Mouse (Mus musculus) small intestine, adult 2 months (tissue): ENCODE data around the gene Adipoq. TPM values are rescaled to one million over a fixed set of nuclear protein-coding genes. Genes with fewer than 3 reads are reported as not detected.

Experiments used
- H3K27ac ChIP-seq: fragments of 200-500 bp; 2 replicates; pipeline ENCODE4 v1.5.1; 2012; ENCODE audit warnings: low read depth, low read length, control low read depth, inconsistent platforms; ENCODE audit not compliant: insufficient read depth
- H3K27me3 ChIP-seq: fragments of 200-500 bp; 2 replicates; pipeline ENCODE4 v1.6.1; 2012; ENCODE audit warnings: mild to moderate bottlenecking, moderate library complexity, low read length, inconsistent platforms; ENCODE audit not compliant: control insufficient read depth, insufficient read depth
- H3K36me3 ChIP-seq: fragments of 200-500 bp; 2 replicates; pipeline ENCODE4 v1.6.1; 2012; ENCODE audit warnings: mild to moderate bottlenecking, low read length, control low read depth, inconsistent platforms; ENCODE audit not compliant: control insufficient read depth, insufficient read depth
- H3K4me1 ChIP-seq: fragments of 200-500 bp; 2 replicates; pipeline ENCODE4 v1.6.1; 2012; ENCODE audit warnings: low read length, inconsistent platforms, mixed read lengths; ENCODE audit not compliant: control insufficient read depth, insufficient read depth, insufficient read length
- H3K4me3 ChIP-seq: fragments of 200-500 bp; 2 replicates; pipeline ENCODE4 v1.5.1; 2012; ENCODE audit warnings: low read depth, mild to moderate bottlenecking, control low read depth, inconsistent platforms, low read length, moderate library complexity
- CTCF ChIP-seq: fragments of 200-500 bp; IDR thresholded peaks from 2 replicates; pipeline ENCODE4 v1.5.1; 2012; ENCODE audit warnings: low read depth, mild to moderate bottlenecking, control low read depth, inconsistent platforms, low read length, moderate library complexity, mixed read lengths; ENCODE audit not compliant: insufficient replicate concordance, insufficient read length; ENCODE audit errors: extremely low read depth
- POLR2A ChIP-seq: fragments of 200-500 bp; IDR thresholded peaks from 2 replicates; pipeline ENCODE4 v1.6.1; 2012; ENCODE audit warnings: low read depth, mild to moderate bottlenecking, control low read depth, inconsistent platforms, low read length, moderate library complexity
- WGBS: fragments of 180-500 bp; shearing (Covaris S2); methylation state at CpG from one replicate; pipeline ENCODE4 v1.1.7; 2018; 5-methylcytosine and 5-hydroxymethylcytosine counted together
- polyA plus RNA-seq: library from polyadenylated mRNA; depleted of rRNA; stranded (reverse); fragments of >200 nt; gene quantifications from 2 replicates; pipeline ENCODE4 v1.2.3, GENCODE M21; 2012

Gene Adipoq
- polyA plus RNA-seq, 1 experiment, result 1.0 TPM

GRCm38 (mm10) chr16:23132336-23132735 is 14.0 kb upstream of the Adipoq start:
- no peak overlapping the region for H3K27ac ChIP-seq
- peaks cover 2% of the 10 kb centered on the region; the same call in 1 of the 2 replicates for H3K4me1 ChIP-seq
- H3K27me3 ChIP-seq, result no peaks in the 10 kb centered on the region
- TF ChIP-seq CTCF (no peak), POLR2A (no peak)
- no peaks in the 10 kb centered on the region for H3K36me3 ChIP-seq
- no peak overlapping the region for H3K4me3 ChIP-seq
- 92% methylated on average over 1 of the region's 1 CpGs for WGBS

- Histone ChIP-seq H3K27me3 (no peaks in the 10 kb centered on the region), H3K4me1 (no peaks in the 10 kb centered on the region), H3K36me3 (no peaks in the 10 kb centered on the region), H3K4me3 (no peak overlapping the region), H3K27ac (no peak overlapping the region)
- WGBS, result 17% methylated on average over 11 of the region's 11 CpGs
- no peak for TF ChIP-seq CTCF
- no peak for TF ChIP-seq POLR2A
These were observed 10.8 kb upstream of the Adipoq start for GRCm38 (mm10) chr16:23135421-23136149.

GRCm38 (mm10) chr16:23136406-23136970 is 9.8 kb upstream of the Adipoq start:
- H3K36me3 ChIP-seq, result no peaks in the 10 kb centered on the region
- H3K4me1 ChIP-seq, result no peaks in the 10 kb centered on the region
- no peak for TF ChIP-seq CTCF
- TF ChIP-seq POLR2A, result no peak
- no peak overlapping the region for H3K4me3 ChIP-seq
- H3K27ac ChIP-seq, result no peak overlapping the region
- H3K27me3 ChIP-seq, result no peaks in the 10 kb centered on the region
- 49% methylated on average over 4 of the region's 4 CpGs for WGBS

- Histone ChIP-seq H3K4me1 (no peaks in the 10 kb centered on the region), H3K4me3 (no peak overlapping the region), H3K27me3 (no peaks in the 10 kb centered on the region), H3K27ac (no peak overlapping the region), H3K36me3 (no peaks in the 10 kb centered on the region)
- TF ChIP-seq POLR2A (no peak), CTCF (no peak)
- WGBS, result 86% methylated on average over 3 of the region's 3 CpGs
These were observed 5.4 kb upstream of the Adipoq start for GRCm38 (mm10) chr16:23140911-23141310.

GRCm38 (mm10) chr16:23144326-23144725 is 2.0 kb upstream of the Adipoq start:
- Histone ChIP-seq H3K4me3 (no peak overlapping the region), H3K27ac (no peak overlapping the region), H3K36me3 (no peaks in the 10 kb centered on the region), H3K27me3 (0 out of 2 replicates have a peak, but pooled peaks cover 2% of the 10 kb centered on the region), H3K4me1 (no peaks in the 10 kb centered on the region)
- no peak for TF ChIP-seq CTCF
- TF ChIP-seq POLR2A, result no peak
- WGBS, result 75% methylated on average over 7 of the region's 7 CpGs

- Histone ChIP-seq H3K4me3 (no peak overlapping the region), H3K4me1 (no peaks in the 10 kb centered on the region), H3K27me3 (0 out of 2 replicates have a peak, but pooled peaks cover 2% of the 10 kb centered on the region), H3K36me3 (no peaks in the 10 kb centered on the region), H3K27ac (no peak overlapping the region)
- TF ChIP-seq POLR2A (no peak), CTCF (no peak)
- WGBS, result 72% methylated on average over 5 of the region's 5 CpGs
These were observed 1.1 kb upstream of the Adipoq start for GRCm38 (mm10) chr16:23145211-23145610.

- 74% methylated on average over 2 of the region's 2 CpGs for WGBS
- no peak overlapping the region for H3K27ac ChIP-seq
- TF ChIP-seq POLR2A (no peak), CTCF (no peak)
These were observed 2.6 kb downstream of the Adipoq start for GRCm38 (mm10) chr16:23148936-23149335.

More at GRCm38 (mm10) chr16:23148936-23149335, 2.6 kb downstream of the Adipoq start:
- H3K27me3 ChIP-seq, result 0 out of 2 replicates have a peak, but pooled peaks cover 2% of the 10 kb centered on the region
- H3K4me1 ChIP-seq, result no peaks in the 10 kb centered on the region
- no peaks in the 10 kb centered on the region for H3K36me3 ChIP-seq
- H3K4me3 ChIP-seq, result no peak overlapping the region
